Mouse (Mus musculus) urinary bladder, postnatal 36 days (tissue): ENCODE results near the gene Ankrd65.
"Not testable (repeated sequence)": the region's sequence is repeated elsewhere in the genome, so short reads cannot be mapped to it uniquely, and the experiment has no call there.

Source experiments
- DNase-seq, 2 experiments: peaks; one replicate each; pipeline ENCODE4 v3.0.0; 2022; ENCODE audit warnings: low spot score in 2 of 2, mixed read lengths in 1 of 2

Gene Ankrd65

DNA sequence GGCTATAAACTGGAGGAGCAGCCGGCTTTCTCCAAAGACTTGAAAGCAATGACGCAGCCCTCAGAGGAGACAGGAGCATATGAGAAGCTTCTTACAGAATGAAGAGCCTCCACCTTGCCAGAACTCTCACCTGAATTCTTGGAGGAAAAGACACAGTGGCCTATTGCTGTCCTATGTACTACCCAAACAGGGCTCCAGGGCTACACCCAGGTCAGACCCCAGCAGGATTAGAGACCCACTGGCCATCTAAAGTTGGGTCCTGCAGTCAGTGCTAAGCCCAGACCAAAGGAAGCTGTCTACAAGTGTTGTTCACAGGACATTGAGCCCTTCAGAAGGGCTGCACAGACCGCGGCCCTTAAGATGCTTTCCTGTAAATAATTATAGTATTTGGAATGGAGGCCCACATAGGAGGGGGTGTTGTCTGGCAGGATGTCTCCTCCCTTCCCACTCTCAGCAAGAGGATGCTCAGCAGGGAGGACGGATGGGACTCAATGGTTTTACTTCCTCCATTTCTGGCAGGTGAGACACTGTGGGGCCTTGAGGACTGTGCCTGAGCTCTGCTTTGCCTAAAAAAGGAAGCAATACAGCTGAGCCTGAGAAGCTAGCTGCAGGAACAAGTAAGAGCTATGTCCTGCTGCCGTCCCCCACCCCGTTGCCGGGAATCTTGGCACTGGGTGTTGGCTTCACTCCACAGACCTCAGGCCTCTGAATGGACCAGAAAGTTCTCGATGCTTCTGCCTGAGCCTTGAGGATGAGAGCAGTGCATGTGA is 15.1 kb upstream of the Ankrd65 start:
- DNase-seq, result peak in 1 of 2 experiments; percentile 59

DNA sequence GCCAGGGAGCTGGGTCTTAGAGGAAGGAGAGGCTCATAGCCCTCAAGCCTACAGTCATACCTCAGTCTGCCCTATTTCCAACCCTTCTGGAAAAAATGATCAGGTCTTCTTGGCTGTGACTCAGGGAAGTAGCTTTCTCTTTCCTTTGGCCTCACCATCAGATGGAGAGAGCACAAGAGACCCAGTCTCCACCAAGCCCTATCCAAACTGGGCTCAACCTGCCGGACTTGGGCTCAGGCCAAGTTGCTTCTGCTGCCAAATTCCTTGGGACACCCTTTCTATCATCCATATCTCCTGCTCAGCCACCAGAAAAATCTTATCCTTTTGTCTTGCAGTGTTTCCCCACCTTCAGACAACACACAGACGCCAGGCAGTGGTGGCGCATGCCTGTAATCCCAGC is 14.4 kb upstream of the Ankrd65 start:
- DNase-seq, result no peak

DNA sequence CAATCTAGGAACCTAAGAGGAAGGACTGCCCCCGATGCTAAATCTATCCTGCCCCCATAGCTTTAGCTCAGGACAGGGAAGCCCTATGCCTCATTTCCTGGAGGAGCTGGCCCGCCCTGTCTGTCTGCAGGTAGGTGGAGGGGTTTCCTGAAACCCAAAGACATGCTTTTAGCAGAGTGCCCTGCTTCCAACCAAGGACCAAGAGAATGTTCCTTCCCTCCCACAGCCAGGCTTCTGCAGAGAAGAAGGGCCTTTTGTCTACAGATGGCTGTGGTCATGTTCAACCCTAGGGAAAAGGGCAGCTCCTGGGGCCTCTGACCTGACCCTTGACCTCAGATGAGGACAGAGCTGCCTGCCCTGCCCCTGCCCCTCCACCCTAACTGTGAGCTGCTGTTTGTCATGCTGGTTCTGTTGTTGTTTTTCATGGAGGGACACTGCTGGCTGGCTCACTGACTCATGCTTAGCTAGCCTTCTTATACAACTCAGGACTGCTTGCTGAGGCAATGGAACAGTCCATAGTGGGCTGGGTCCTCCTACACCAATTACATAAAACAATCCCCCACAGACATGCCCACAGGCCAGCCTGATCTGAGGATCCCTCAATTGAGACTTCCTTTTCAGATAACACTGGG is 13.4 kb upstream of the Ankrd65 start:
- DNase-seq, result no peak

DNA sequence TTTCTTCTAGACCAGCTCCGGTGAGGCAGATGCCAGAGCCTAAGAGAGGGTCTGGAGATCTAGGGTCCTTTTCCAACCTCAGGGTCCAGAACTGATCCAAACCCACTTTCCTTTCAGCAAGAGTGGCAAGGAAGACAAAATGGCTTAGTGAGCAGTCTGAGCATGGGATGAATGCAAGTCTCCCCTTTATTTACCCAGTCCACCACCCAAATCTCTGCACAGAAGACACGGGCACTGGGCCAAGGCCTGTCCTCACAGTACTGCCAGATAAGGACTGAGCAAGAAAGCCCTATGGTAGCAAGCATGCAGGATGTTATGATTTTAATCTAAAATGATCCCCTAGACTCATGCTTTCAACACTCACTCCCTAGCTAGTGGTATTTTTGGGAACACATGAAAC is 12.4 kb upstream of the Ankrd65 start:
- no peak for DNase-seq

DNA sequence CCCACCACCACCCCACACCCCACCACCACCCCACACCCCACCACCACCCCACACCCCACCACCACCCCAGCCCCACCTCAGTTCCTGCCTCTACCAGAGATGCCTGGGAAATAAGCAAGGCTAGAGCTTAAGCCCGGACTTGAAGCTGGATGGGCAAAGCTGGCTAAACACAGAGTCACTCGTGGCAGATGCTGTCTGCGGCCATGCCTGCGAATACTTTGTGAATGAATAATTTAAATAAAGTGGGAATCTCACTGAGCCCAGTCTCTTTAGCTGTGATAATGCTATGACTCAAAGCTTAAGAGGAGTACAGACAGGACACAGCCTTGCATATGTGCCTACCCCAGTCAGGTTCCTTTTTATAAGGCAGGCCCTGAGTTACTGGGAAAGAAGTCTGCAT is 10.7 kb upstream of the Ankrd65 start:
- DNase-seq, result no peak

DNA sequence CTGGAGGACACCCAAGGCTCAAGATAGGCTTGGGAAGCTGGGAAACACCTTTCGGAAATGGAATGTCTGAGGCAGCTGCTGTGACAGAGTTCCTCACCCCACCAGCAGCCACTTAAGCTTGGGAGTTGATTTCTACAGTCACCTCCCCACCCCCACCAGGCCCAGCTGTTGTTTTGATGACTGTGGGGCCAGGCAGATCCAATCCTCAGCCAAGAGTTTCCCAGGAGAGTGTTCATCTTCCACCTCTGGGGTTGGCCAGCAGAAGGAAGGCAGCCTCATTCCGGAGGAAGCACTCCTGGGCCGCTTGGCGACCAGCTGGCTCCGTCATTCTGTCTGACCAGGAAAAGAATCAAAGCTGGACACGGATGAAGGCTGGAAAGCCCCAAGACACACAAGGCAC is 9.3 kb upstream of the Ankrd65 start:
- DNase-seq, result peak in 1 of 2 experiments; percentile 69

DNA sequence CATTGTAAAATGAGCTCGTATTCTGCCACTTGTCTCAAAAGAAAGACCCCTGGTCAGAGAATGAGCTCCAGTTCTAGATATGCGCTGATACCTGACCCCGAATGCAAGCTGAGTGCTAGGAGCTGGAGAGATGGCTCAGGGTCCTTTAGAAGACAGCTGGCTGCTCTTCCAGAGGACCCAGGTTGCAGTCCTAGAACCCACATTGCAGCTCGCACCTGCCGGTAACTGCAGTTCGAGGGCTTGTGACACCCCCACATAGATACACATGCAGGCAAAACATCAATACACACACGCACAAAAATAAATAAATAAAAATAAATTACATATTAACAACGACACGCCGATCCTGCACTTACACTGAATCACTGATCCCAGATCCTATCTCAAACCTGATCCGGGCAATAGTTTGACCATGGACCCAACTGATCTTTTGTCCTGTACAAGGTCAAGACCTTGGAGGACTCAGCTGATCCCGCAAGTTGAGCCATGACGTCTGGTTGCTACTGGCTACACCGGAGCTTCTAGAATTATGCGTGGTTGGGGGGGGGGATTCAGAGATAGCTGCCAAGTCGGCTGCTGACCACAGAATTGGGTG is 6.7 kb upstream of the Ankrd65 start:
- DNase-seq, result no peak

DNA sequence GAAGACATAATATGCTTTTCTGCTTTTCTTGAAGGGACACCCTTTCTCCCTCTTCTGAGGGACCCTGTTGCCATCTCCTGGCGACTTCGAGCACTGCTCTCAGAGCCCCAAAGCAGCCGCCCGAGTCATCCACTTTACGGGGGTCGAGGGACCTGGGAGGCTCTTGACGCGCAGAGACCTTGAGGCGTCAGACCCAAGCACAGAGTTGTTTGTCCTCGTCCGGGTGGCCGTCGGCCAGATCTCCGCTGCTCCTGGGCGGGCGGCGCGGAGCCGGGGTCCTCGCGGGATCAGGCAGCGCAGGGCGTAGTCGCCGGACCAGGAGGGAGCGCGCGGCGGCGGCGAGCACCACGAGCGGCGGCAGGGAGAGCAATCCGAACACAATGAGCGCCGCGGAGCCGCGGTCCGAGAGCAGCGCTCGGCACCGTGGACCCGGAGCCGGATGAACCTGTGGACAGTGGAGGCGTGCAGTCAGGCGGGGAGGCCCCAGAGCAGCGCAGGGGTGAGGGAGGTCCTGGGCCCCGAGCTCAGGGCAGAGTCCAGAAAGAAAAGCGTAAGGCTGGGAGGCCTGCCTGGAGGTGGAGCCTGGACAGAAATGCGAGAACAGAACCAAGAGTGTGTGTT is 6.0 kb upstream of the Ankrd65 start:
- peak; percentile 75 to 80 for DNase-seq

DNA sequence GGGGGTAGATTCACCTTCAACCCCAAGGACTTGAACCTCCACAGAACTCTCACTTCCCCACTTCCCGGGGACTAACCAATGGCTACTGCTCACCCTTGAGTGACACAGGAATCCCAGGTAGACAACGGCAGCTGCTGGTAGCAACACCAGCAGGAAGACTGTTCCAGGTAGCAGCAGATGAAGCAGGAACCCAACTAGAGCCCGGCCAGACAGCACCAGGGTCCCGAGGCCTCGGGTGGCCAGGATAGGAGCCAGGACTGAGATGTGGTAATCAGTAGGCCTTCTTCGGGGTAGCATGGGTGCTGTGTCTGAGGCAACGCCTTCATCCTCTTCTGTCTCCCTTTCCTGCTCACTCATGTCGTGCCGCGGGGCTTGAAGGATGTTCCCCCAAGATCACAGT is 5.0 kb upstream of the Ankrd65 start:
- no peak for DNase-seq

DNA sequence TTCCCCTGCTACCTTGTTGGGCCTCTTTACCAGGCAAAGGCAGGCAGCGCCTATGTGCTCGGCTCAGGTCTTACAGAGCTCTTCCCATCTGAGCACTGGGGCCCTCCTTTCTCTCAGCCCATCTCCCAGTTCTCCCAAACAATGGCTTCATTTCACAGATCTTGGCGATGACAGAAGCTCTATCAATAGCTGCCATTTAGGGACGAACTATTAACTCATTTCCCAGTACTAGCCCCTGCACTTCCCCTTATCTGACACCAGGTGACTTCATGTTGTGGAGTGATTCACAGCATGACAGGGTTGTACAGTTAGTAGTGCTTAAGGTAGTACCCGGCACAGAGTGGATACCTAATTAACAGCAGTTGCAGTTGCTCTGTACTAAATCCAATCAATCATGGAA is 4.4 kb upstream of the Ankrd65 start, which contains the start of gene Tmem88b:
Gene Tmem88b (minus strand): TSS at position 56 of the 400 bp plus-strand sequence.
- DNase-seq, result no peak

DNA sequence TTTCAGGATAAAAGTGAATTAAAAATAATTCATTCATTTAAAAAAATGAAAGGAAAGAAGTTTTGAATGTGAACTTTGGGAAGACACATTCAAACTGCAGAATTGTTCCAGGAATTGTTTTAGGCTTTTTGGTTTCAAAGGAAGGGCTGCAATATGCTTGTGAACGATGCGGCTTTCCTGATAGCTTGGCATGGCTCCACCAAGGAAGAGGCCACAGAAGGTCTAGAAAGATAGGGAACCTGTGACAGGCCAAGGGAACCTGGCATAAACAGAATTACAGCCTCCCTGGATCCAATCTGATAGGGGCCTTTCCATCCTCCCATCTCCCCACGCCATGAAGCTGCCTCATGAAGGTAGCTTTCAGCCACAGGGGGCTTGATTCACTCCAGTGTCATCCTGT is 1.9 kb upstream of the Ankrd65 start:
- DNase-seq, result no peak

DNA sequence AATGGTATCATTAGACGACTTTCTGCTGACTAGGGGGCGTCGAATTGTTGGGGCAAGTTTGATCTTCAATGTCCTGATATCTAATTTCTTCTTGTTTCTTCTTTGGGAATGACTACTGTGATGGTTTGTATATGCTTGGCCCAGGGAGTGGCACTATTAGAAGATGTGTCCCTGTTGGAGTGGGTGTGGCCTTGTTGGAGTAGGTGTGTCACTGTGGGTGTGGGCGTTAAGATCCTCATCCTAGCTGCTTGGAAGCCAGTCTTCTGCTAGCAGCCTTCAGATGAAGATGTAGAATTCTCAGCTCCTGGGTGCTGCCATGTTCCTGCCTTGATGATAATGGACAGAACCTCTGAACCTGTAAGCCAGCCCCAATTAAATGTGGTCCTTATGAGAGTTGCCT is 1.4 kb upstream of the Ankrd65 start:
- DNase-seq, result not testable (repeated sequence)

DNA sequence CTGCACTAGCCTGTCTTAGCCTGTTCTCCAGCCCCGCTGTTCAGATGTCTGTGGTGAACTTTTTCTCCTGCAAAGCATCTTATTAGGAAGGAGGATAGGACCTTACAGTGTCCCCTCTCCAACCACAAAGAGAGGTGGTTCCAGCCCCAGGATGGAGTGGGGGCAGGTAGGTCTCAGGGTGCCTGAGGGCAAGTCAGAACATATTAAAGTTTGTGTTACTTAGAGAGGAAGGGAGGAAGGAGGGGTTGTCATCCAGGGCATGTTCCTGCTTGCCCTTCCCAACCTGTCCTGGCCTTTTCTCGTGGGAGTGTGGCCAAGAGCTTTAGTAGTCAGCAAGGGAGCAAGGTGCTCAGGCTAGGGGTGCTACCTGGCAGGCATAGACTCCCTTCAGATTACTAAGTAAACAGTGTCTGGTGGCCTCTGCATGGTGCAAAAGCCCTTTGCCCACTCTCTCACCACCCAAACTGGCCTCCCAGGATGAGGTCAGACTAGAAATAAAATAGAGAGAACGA is 467 bp downstream of the Ankrd65 start:
- DNase-seq, result peak; percentile 58 to 69

DNA sequence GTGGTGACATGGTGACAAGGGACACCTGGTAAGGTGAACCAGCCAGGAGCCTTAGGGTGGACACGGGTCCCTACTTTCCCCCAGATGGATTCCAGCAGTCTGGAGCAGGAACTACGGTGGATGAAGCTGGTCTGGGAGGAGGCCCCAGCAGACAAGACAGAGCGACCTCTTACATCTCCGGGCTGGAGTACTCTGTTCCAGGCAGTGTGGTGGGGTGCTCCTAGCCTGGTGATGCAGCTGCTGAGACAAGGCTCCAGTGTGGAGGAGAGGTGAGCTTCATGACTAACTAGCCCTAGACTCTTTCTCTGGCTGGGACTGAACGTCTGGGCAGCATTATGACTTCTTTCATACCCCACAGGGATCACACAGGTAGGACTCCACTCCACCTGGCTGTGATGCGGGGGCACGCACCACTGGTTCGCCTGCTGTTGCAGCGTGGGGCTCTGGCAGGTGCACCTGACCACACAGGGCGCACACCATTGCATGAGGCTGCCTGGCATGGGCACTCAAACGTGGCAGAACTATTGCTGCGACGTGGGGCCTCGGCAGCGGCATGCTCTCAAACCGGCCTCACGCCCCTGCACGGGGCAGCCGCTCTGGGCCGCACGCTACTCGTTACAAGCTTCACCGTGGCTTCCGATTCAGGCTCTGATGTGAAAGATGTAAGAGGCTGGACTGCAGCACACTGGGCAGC is 1.1 kb downstream of the Ankrd65 start:
- DNase-seq, result no peak

DNA sequence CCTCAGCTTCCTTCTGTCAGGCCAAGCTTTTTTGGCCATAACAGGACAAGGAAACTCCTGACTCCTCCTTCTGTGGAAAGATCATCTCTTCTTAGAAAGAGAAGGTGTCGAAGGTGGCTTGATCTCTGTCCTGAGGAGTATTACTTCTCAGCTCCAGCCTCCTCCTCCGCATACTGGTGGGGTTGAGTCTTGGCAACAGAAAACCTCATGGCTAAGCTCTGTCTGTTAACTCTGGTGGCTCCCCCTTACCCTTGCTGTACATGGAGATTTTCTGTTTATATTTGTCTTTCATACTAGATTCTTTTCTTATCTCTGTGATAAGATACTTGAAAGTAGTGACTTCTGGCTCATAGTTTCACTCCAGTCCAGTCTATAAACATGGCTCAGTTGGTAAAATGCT is 3.5 kb downstream of the Ankrd65 start:
- no peak for DNase-seq

DNA sequence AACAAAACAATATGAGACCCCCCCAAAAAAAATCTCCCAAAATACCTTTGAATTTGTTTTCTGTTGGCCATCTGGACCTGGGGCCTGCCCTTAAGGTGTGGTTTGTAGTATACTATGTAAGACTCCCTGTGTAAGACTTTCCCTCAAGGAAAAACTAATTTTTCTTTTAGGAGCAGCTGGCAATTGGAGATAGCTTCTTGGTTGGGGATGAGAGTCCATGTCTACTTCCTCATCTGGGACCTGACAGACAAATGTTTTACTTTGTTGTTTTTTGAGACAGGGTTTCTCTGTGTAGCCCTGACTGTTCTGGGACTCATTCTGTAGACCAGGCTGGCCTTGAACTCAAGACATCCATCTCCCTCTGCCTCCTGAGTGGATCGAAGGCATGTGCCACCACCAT is 11.8 kb downstream of the Ankrd65 start:
- no peak for DNase-seq

DNA sequence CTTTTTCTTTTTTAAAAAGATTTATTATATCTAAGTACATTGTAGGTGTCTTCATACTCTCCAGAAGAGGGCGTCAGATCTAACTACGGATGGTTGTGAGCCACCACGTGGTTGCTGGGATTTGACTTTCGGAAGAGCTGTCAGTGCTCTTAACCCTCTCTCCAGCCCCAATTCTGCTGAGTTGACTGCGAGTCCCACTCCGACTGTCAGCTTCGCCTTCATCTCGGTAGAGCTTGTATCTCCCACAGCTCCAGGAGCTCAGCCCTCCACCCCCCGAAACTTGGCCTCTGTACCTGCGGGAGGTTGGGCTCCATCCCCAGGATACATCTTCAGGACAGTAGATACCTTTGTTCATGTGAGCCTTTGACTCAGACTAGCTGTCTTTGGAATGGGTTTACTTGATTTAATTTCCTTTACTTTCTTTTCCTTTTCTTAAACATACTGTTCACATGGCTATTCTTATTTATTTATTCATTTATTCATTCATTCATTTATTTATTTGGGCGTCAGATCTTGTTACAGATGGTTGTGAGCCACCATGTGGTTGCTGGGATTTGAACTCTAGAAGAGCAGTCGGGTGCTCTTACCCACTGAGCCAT is 12.6 kb downstream of the Ankrd65 start, which contains the start of gene Mrpl20:
Gene Mrpl20 (plus strand): TSS at position 138 of the 599 bp plus-strand sequence.
- DNase-seq, result no peak

DNA sequence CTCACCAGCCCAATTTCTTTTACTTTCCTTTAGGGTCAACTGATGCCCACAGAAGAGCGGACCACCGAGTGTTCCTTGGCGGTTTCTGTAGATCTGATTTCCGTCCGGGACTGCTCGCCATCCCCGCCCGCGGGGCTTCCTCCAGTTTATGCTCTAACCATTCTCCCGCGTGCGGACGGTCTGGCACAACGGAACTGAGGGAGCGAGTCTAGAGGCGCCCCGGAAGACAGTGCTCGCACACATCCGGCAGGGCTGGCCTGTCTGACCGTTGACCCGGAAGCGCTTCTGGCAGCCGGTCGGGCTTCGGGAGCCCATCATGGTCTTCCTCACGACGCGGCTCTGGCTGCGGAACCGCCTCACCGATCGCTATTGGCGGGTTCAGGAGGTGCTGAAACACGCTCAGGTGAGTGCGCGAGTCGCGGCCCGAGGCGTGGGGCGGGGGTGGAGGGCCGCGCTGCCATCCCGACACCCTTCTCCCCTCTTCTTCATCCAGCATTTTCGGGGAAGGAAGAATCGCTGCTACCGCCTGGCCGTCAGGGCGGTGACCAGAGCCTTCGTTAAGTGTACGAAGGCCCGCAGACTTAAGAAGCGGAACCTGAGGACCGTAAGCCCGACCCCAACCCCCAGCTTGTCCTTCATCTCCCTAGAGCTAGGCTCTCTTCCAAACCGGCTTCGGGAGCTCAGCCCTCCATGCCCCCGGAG is 13.3 kb downstream of the Ankrd65 start:
- peak; percentile 89 to 96 for DNase-seq

DNA sequence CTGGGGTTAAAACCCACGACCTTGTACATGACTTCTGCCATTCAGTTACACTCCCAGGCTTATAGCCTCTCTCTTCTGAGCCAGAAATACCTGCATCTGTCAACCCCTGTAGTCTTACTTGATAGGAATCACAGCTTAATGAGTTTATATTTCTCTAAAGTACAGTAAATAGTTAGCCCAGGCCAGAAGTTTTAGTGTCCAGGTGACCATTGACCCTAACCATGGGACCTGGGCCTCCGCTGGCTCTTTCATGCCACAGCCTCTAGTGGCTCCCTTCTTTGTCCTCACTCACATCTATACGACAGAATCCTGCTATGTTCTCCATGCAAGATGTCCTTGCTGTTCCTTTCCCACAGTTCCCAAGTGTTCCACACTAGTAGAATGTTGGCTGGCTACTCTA is 17.6 kb downstream of the Ankrd65 start:
- no peak for DNase-seq

DNA sequence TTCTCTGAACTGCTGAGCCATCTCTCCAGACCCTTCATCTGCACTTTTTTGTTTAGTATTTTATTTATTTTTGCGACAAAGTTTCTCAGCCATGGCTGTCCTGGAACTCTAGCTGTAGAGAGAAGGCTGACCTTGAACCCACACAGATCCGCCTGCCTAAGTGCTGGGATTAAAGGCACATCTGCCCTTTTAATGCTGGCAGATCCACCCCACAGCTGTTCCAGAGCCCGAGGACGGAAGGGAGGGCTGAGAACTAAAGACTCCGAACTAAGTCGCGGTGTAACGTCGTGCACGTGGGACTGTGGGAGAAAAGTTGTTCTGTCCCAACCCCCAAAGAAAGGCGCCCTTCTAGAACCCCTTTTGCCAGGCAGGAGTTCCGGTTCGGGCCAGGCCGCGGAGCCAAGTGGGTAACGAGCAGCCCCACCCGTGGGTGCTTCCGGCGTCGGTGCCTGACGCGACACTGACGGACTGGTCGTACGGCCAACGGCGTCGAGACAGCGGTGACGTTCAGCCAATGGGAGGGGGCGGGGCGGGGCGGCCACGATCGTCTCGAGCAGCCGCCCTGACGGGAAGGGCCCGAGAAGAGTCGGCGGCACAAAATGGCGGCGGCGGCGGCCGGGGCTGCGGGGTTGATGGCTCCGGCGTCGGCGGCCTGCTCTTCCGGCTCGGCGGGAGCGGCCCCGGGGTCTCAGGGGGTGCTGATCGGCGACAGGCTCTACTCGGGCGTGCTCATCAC is 21.9 kb downstream of the Ankrd65 start, which contains the start of gene Ccnl2:
Gene Ccnl2 (plus strand): TSS at position 561 of the 736 bp plus-strand sequence.
- peak; percentile 89 to 94 for DNase-seq
